Mouse (Mus musculus): Measurements from ENCODE around the gene Xrcc4. TPM values are rescaled to one million over a fixed set of nuclear protein-coding genes. Genes with fewer than 3 reads are reported as not detected.

Xrcc4 gene
- total RNA-seq, 2 experiments from 2014 or later = 12.4 to 17.7 TPM

GRCm38 (mm10) chr13:89968671-89969070, 120.7 kb downstream of the Xrcc4 start:
- intact Hi-C loops (cut with DNase I) = no loop called here

GRCm38 (mm10) chr13:89944354-89944753, 145.1 kb downstream of the Xrcc4 start:
- DNase-seq = peak; percentile 22
- intact Hi-C loops (cut with DNase I) = no loop called here

More at GRCm38 (mm10) chr13:89968671-89969070, 120.7 kb downstream of the Xrcc4 start:
- no peak for DNase-seq

DNA sequence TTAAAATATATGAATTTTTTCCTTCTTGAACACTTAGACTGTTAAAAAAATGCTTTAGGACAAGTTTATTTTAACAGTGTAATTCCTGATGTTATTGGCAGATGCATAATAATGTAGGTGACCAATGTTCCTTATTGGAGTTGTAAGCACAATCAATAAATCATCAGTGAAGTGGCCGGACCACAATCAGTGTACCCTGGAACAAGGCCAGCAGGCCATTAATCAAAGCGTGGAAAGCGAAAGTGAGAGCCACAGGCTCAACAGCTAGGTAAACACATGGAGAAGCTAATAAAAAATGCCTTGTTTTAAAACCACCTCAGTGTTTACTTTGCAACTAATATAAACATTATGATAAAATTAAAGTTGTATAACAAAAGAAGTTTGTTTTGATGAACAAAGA, 159.9 kb downstream of the Xrcc4 start:
- DNase-seq = peak; percentile 41
- intact Hi-C loops (cut with DNase I) = no loop called here

GRCm38 (mm10) chr13:89918814-89919481, 170.5 kb downstream of the Xrcc4 start:
- intact Hi-C loops (cut with DNase I) = loop anchor here (10.0 kb wide), 1 partner anchor 86 kb away; no protein-coding TSS in a partner anchor
- DNase-seq = no peak

DNA sequence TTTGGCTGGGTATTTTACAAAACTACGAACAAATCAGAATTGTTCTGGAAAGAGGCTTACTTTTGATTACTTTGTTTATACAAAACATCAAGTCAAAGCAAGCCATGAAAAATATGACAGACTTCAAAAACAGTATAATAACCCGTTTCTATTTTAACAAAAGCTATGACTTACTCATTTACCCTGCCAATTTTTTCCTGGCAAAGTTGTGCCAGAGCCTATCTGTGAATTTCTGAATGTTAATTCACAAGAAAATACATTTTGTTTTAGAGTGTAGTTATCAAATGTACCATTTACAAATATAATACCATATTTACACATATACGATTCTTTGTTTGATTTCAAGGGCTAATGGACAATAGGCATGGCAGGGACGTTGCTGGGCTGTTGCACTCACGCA, 175.1 kb downstream of the Xrcc4 start:
- intact Hi-C loops (cut with DNase I) = loop anchor here (10.0 kb wide), 1 partner anchor 90 kb away; no protein-coding TSS in a partner anchor

DNA sequence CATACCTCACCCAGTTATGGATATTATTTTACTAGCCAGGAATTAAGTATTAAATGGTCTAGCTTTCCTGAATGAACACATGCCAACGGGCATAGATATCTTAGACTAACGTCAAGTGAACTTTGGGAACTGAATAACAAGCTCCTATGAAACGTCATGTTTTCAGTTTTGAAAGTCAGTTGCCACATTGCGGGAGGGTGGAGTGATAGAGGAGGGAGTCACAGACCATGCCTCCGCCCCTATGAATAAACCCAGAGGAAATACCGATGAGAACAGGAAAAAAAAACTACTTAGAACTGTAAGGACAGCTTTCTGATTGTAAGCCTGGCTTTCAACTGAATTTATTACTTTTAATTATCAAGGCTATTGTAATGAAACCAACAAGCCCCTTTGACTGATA, 175.5 kb downstream of the Xrcc4 start:
- DNase-seq = no peak
- intact Hi-C loops (cut with DNase I) = loop anchor here (10.0 kb wide), 1 partner anchor 91 kb away; no protein-coding TSS in a partner anchor

More for the DNA sequence above, 175.1 kb downstream of the Xrcc4 start:
- no peak for DNase-seq

DNA sequence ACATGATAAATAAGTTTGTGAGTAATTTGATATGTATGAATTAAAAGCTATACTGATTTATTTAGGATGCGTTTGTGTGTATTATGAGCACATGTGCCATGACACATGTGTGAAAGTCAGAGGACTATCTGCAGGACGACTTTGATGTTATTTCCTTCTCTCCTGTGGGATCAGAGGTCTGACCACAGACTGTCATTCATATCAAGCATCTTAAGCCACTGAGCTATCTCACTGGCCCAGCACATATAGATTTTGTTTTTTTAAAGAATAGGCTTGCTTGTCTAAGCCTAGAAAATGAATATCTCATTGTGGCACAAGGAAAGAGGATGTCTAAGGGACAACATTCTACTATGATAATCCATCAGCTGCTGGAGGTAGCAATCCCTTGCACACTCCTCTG, 183.3 kb downstream of the Xrcc4 start:
- no peak for DNase-seq
- intact Hi-C loops (cut with DNase I) = no loop called here

DNA sequence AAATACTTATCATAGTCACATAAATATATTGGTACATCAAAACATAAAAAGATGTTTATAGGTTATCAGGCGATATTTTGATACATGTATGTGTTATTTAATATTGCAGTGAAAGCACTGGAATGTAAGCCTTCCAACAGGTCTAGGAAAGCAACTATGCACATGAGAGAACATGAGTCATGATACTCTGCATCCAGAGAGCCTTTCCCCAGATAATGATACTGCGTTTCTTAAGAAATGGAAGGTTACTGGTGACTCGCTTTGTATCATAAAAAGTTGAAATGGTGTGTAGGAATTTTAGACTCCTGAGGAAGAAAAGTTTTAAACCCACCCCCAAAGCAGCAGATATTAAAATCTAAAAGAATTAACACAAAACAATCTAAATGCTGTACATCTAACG, 190.3 kb downstream of the Xrcc4 start:
- intact Hi-C loops (cut with DNase I) = no loop called here
- no peak for DNase-seq

GRCm38 (mm10) chr13:89892140-89892539, 197.3 kb downstream of the Xrcc4 start:
- intact Hi-C loops (cut with DNase I) = no loop called here
- no peak for DNase-seq

- intact Hi-C loops (cut with DNase I) = no loop called here
- no peak for DNase-seq
Observed at GRCm38 (mm10) chr13:89890159-89890558, 199.2 kb downstream of the Xrcc4 start.

DNA sequence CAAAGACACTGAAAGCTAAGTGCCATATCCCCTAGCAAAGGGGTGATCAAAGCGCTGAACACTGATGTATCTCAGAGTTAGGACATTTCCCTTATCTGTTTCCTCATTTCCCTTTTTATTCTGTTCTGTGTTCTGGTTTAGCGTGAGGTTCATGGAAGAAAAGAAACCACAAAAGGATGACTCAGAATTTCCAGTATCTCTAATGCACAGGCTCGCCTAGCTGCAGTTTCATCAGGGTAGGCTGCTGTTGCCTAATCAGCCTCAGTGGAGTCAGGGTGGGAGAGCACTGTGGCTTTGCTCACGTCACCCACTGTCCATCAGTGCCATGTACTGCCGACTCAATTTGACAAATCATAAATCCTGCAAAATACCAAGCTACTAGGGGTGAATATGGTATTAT, 200.3 kb downstream of the Xrcc4 start:
- no peak for DNase-seq
- intact Hi-C loops (cut with DNase I) = no loop called here

- no peak for DNase-seq
- intact Hi-C loops (cut with DNase I) = no loop called here
Observed at GRCm38 (mm10) chr13:89883523-89883922, 205.9 kb downstream of the Xrcc4 start.

GRCm38 (mm10) chr13:89881281-89881680, 208.1 kb downstream of the Xrcc4 start:
- intact Hi-C loops (cut with DNase I) = no loop called here
- DNase-seq = peak; percentile 4

GRCm38 (mm10) chr13:89878832-89879468, 210.5 kb downstream of the Xrcc4 start:
- no peak for DNase-seq
- intact Hi-C loops (cut with DNase I) = no loop called here

- intact Hi-C loops (cut with DNase I) = no loop called here
- DNase-seq = no peak
Observed at GRCm38 (mm10) chr13:89875499-89875898, 213.9 kb downstream of the Xrcc4 start.

GRCm38 (mm10) chr13:89872725-89873124, 216.7 kb downstream of the Xrcc4 start:
- intact Hi-C loops (cut with DNase I) = no loop called here
- no peak for DNase-seq

- intact Hi-C loops (cut with DNase I) = no loop called here
- DNase-seq = no peak
Observed at GRCm38 (mm10) chr13:89854139-89854538, 235.3 kb downstream of the Xrcc4 start.

DNA sequence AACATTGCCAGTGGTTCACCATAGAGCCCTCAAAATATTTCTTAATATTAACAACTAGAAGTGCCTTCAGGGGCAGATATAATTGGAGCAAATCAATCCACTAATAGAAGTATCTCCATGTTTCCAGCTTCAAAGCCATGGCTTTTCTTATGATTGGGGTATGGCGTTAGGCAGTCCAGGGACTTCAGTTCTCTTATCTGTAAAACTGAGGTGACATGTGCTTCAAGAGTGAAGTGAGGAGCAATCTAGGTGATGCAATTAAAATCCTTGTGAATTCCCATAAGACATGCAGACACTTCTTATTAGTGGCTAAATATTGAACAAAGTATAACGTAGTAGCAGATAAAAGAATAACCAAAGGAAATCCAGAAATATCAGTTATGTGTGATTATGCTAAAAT, 238.7 kb downstream of the Xrcc4 start:
- intact Hi-C loops (cut with DNase I) = no loop called here
- DNase-seq = no peak

- intact Hi-C loops (cut with DNase I) = no loop called here
- no peak for DNase-seq
Observed at GRCm38 (mm10) chr13:89849955-89850354, 239.5 kb downstream of the Xrcc4 start.

DNA sequence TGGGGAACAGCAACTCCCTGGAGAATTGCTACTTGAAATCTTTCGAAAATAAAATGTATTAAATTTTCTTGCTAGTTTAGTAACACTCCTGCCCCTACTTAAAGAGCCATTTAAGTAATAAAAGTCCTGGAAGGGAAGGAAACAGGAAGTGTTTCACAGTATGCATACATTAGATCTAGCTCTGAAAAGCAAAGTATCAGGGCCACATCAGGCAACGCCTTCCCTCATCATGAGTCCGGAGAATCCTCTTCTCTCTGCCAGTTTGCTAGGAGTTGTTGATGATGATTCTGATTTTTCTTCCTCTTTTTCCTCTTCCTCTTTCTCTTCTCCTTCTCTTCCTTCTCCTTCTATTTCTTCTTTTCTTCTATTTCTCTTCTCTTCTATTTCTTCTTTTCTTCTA, 250.8 kb downstream of the Xrcc4 start:
- intact Hi-C loops (cut with DNase I) = no loop called here
- DNase-seq = no peak

DNA sequence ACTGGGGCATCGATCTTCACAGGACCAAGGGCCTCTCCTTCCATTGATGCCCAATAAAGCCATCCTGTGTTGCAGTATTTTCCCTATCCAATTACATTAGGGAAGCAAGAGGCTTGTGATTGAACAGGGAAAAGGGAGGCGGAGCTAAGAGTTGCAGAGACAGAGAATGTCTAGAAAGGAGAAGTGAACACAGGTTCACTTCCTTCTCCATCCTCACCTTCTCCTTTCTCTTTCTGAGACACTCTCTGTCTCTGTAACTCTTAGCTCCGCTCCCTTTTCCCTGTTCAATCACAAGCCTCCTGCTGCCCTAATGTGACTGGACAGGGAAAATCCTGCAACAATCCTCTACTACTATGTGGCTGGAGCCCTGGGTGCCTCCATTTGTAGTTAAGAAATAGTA, 254.9 kb downstream of the Xrcc4 start:
- DNase-seq = no peak
- intact Hi-C loops (cut with DNase I) = no loop called here

- no peak for DNase-seq
- intact Hi-C loops (cut with DNase I) = no loop called here
Observed at GRCm38 (mm10) chr13:89833053-89833670, 256.2 kb downstream of the Xrcc4 start.
